Mouse (Mus musculus) ES-E14 (cell line): Measurements from ENCODE around the gene Actr6. TPM values are rescaled to one million over a fixed set of nuclear protein-coding genes. Genes with fewer than 3 reads are reported as not detected.

Source experiments
- DNase-seq: peaks from one replicate; pipeline ENCODE4 v3.0.0-alpha.2; 2013; ENCODE audit warnings: low read depth, low spot score
- H3K27ac ChIP-seq: 2 replicates; pipeline ENCODE4 v1.5.1; 2012; ENCODE audit warnings: low read depth, mild to moderate bottlenecking, low read length, moderate library complexity, mixed read lengths; ENCODE audit not compliant: poor library complexity, insufficient read depth, severe bottlenecking
- H3K36me3 ChIP-seq: 2 replicates; pipeline ENCODE4 v1.6.1; 2012; ENCODE audit warnings: mild to moderate bottlenecking, low read length, moderate library complexity, mixed read lengths; ENCODE audit not compliant: control insufficient read depth, poor library complexity, insufficient read depth, severe bottlenecking
- H3K4me1 ChIP-seq, 2 experiments: fragments of 150-350 bp in 1 of 2; sonication (generic) in 1 of 2; 2 replicates each; pipeline ENCODE4 v1.6.1; 2012; ENCODE audit warnings: low read length in 2 of 2, mild to moderate bottlenecking in 1 of 2, mixed read lengths in 1 of 2; ENCODE audit not compliant: control insufficient read depth in 2 of 2, insufficient read depth in 2 of 2, poor library complexity in 1 of 2
- H3K4me3 ChIP-seq, 2 experiments: fragments of 150-350 bp in 1 of 2; sonication (generic) in 1 of 2; 2 replicates each; pipeline ENCODE4 v1.5.1; 2012; ENCODE audit warnings: low read length in 2 of 2, low read depth in 1 of 2, mild to moderate bottlenecking in 1 of 2, mixed read lengths in 1 of 2; ENCODE audit not compliant: insufficient read depth in 1 of 2, poor library complexity in 1 of 2, severe bottlenecking in 1 of 2
- H3K9ac ChIP-seq: 2 replicates; pipeline ENCODE4 v1.6.1; 2012; ENCODE audit warnings: low read depth, mild to moderate bottlenecking, low read length, mixed read lengths; ENCODE audit not compliant: poor library complexity, insufficient read depth, severe bottlenecking
- H3K9me3 ChIP-seq: fragments of 150-350 bp; sonication (generic); 2 replicates; pipeline ENCODE4 v1.6.1; 2012; ENCODE audit warnings: low read depth, mild to moderate bottlenecking, low read length; ENCODE audit not compliant: control insufficient read depth, insufficient read depth
- CHD2 ChIP-seq: IDR thresholded peaks from 2 replicates; pipeline ENCODE4 v1.6.1; 2014; ENCODE audit warnings: mild to moderate bottlenecking, low read depth, low read length, inconsistent platforms
- HCFC1 ChIP-seq: IDR thresholded peaks from 2 replicates; pipeline ENCODE4 v1.6.1; 2012; ENCODE audit warnings: low read length, inconsistent platforms, borderline replicate concordance; ENCODE audit not compliant: insufficient read depth
- MAFK ChIP-seq: IDR thresholded peaks from 2 replicates; pipeline ENCODE4 v1.6.1; 2014; ENCODE audit warnings: mild to moderate bottlenecking, low read depth, low read length, inconsistent platforms; ENCODE audit not compliant: insufficient read depth
- ZC3H11A ChIP-seq: IDR thresholded peaks from 2 replicates; pipeline ENCODE4 v1.6.1; 2012; ENCODE audit warnings: low read depth, mild to moderate bottlenecking, inconsistent platforms, low read length, borderline replicate concordance
- ZNF384 ChIP-seq: IDR thresholded peaks from 2 replicates; pipeline ENCODE4 v1.6.1; 2012; ENCODE audit warnings: low read depth, low read length, inconsistent platforms
- in situ Hi-C, 2 experiments: fragments of 600-800 bp; cut with MboI; formaldehyde crosslinking; loops; one replicate each; pipeline ENCODE4 v1.15.1; 2025; ENCODE audit warnings: low sequenced_read_pairs in 2 of 2, inconsistent platforms in 1 of 2; ENCODE audit not compliant: unreplicated experiment in 2 of 2
- total RNA-seq: library from RNA; depleted of rRNA; stranded (reverse); fragments of 300-350 nt; gene quantifications from 2 replicates; pipeline ENCODE4 v1.2.3, GENCODE M21; 2012

The Actr6 gene
- total RNA-seq, 1 experiment = 17.2 TPM

- H3K36me3 ChIP-seq = no peaks in the 10 kb centered on the region; the same call in 1 of the 2 replicates
- peaks cover 2% of the 10 kb centered on the region in 2 experiments; a peak in 1 of 4 replicates for H3K4me1 ChIP-seq
- DNase-seq = no peak
- H3K27ac ChIP-seq = no peak overlapping the region
- H3K9ac ChIP-seq = no peak overlapping the region
- in situ Hi-C loops = no loop called here
- H3K9me3 ChIP-seq = no peaks in the 10 kb centered on the region
- TF ChIP-seq CHD2 = no peak
- TF ChIP-seq ZC3H11A = no peak
- TF ChIP-seq ZNF384 = no peak
- no peak for TF ChIP-seq MAFK
- TF ChIP-seq HCFC1 = no peak
- no peak overlapping the region for H3K4me3 ChIP-seq
Observed at GRCm38 (mm10) chr10:89687455-89687854, 44.6 kb downstream of the Actr6 start.

GRCm38 (mm10) chr10:89686139-89686808 lies 45.8 kb downstream of the Actr6 start, which contains the start of gene Scyl2:
TSS of gene Scyl2 (minus strand) at chr10:89686285.
- no peak within 1 kb of the TSS for H3K27ac ChIP-seq
- peaks cover 2% of the 10 kb centered on the region in 2 experiments; a peak in 1 of 4 replicates for H3K4me1 ChIP-seq
- H3K36me3 ChIP-seq = no peaks in the 10 kb centered on the region; the same call in 1 of the 2 replicates
- H3K9ac ChIP-seq = peak within 1 kb of the TSS; percentile 87
- peak within 1 kb of the TSS; percentile 79 to 95 for H3K4me3 ChIP-seq
- DNase-seq = peak; percentile 95
- in situ Hi-C loops = no loop called here
- no peaks in the 10 kb centered on the region for H3K9me3 ChIP-seq
- TF ChIP-seq CHD2 = no peak
- TF ChIP-seq ZC3H11A = no peak
- TF ChIP-seq ZNF384 = no peak
- no peak for TF ChIP-seq HCFC1
- no peak for TF ChIP-seq MAFK

GRCm38 (mm10) chr10:89685391-89686138 lies 46.5 kb downstream of the Actr6 start:
- Histone ChIP-seq H3K4me1 (peaks cover 2% of the 10 kb centered on the region in 2 experiments; a peak in 1 of 4 replicates), H3K4me3 (peak overlapping the region; percentile 79 to 95), H3K9ac (peak overlapping the region; percentile 87), H3K36me3 (no peaks in the 10 kb centered on the region; the same call in 1 of the 2 replicates), H3K27ac (no peak overlapping the region), H3K9me3 (no peaks in the 10 kb centered on the region)
- TF ChIP-seq CHD2 = no peak
- TF ChIP-seq ZC3H11A = no peak
- TF ChIP-seq MAFK = no peak
- TF ChIP-seq HCFC1 = no peak
- TF ChIP-seq ZNF384 = no peak
- DNase-seq = no peak
- in situ Hi-C loops = no loop called here

- no peak for DNase-seq
- H3K36me3 ChIP-seq = no peaks in the 10 kb centered on the region; the same call in 1 of the 2 replicates
- 0 out of 4 replicates have a peak, but pooled peaks cover 0 to 2% of the 10 kb centered on the region in 2 experiments for H3K4me1 ChIP-seq
- H3K4me3 ChIP-seq = no peak overlapping the region
- no peak overlapping the region for H3K9ac ChIP-seq
- H3K9me3 ChIP-seq = no peaks in the 10 kb centered on the region
- no peak overlapping the region for H3K27ac ChIP-seq
- in situ Hi-C loops = no loop called here
- TF ChIP-seq MAFK (no peak), HCFC1 (no peak), ZC3H11A (no peak), ZNF384 (no peak), CHD2 (no peak)
Observed at GRCm38 (mm10) chr10:89682961-89683360, 49.1 kb downstream of the Actr6 start.
